Mouse (Mus musculus): ENCODE results near the gene Kcnmb2. TPM values are rescaled to one million over a fixed set of nuclear protein-coding genes. Genes with fewer than 3 reads are reported as not detected.

The Kcnmb2 gene
- total RNA-seq, 2 experiments from 2014 or later, result 6.0 to 6.2 TPM

DNA sequence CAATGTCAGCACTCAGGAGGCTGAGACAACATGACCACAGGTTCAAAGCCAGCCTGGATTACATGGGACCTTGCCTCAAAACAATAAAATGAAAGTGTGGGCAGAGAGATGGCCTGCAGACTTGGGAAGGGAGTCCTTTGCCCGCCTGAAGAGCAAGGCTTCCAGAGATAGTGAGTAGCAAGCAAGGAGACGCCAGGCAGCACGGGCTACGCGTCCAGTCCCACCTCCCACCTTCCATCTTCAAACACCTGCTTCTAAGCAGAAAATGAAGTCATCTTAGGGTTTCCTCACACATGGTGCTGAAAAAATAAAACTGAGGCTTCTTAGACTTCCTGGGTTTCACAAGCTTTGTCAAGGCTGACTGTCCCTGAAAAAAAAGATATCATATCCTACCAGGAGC, 109.3 kb downstream of the Kcnmb2 start:
- no peak for DNase-seq (ENCODE audit: extremely low spot score in 1 of 2, low spot score in 1 of 2)

DNA sequence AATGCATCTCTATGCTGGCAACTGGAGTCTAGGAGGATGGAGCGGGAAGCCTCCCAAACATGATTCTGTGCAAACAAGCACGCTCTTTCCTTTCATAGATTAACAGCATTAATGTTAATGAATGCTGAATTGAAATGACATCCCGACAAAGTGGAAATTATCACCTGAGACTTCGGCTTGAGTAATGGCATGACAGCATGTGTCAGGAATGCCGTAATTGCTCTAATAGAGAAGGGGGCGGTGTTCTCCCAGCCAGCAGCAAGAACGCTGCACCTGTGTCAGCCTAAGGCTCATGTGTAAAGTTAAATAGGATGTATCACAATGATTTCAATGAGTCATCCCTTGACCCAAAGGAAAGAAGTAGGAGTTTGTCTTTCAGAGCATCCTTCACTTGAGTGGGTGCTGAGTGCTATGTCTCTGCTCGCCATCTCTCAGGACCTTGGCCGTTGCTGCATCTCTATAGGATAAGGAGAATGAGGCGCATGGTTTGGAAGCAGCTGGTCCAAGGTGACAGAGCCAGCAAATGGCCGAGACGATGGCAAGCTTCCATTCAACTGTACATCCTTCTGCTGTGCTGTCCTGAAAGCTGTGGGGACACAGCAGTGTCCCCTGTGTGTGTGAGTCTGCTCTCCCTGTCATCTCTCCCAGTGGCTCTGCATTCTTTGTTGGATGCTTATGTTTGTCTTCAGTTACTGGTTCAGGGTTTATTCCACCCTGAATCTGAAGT, 110.1 kb downstream of the Kcnmb2 start:
- no peak for DNase-seq (ENCODE audit: extremely low spot score in 1 of 2, low spot score in 1 of 2)

DNA sequence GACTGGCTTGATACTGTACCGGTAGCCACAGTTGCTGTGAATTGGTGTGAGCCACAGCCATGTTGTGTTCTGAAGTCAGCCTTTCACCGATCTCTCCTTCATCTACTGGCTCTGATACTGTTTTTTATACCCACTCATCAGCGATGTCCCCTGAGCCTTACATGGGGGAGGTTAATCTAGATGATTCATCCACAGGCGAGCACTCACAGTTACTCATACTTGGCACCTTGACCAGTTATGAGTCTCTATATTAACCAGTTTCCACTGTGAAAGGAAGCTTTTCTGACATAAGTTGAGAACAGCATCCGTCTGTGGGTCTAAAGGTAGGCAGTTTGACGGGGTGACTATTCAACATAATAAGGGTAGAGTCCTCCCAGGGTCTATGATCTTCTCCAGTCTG, 118.7 kb downstream of the Kcnmb2 start:
- DNase-seq (ENCODE audit: extremely low spot score in 1 of 2, low spot score in 1 of 2), result no peak

DNA sequence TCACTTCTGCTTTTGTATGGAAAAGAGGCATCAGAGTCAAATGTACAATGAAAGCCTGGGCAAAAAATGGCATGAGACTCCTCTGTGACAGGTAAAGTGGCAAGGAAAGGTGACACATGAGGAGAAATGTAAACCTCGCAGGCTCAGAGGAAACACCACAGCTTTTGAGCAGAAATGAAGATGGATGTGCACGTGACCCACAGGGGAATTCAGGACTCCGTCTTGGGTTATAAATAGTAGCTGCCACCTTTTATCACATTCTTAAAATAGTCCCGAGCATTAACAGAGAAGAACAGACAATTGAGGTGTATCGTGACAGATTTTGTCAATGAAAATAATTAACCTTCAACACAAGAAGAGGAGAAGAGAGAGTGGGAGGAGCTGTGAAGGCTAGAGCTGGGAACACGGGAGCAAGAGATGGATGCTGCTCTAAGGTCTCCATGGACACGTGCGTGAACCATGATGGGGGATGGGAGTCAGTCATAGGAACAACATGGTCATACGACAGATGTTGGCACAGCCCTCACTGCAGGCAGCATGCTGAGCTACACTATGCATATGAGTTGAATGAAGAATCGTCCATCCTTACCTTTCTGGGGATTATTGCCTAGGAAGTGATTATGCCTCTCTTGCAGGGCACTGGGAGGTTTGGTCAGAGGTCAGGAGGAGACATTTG, 127.2 kb downstream of the Kcnmb2 start:
- DNase-seq (ENCODE audit: extremely low spot score in 1 of 2, low spot score in 1 of 2), result no peak

DNA sequence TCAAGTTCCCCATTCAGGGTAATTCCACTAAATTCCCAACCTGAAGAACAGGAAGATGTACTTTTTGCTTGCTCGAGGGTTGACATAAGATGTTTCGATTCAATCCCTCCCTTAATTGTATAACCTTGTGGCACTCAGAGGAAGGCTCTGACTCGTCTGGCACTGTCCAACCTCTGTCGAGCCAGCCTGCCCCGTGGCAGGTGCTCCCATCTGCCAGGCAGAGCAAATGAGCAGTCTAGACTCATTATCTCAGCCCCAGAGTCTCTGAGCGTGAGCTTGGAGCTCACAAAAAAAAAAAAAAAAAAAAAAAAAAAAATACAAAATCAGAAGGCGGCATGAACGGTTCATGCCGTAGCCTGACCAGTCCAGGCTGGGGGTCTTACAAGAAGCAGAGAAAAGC, 130.1 kb downstream of the Kcnmb2 start:
- DNase-seq (ENCODE audit: extremely low spot score in 1 of 2, low spot score in 1 of 2), result no peak

DNA sequence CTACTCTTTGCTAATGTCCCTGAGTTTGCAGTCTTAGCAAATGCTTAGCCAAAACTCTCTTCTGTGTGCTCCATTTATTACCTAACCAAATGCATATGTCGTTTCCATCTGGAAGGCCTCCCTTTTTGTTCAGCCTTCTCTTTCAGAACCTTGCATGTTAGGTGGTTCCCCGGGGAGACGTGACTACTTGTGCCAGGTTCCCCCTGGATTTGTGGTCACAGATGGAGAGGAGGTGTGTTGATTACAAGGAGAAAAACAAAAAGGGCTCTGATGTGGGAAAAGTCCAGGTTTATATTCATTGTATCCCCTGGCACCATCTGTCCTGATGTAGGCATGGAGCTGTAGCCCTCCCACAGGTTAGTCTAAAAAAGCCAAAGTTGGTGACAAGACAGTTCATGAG, 141.5 kb downstream of the Kcnmb2 start:
- no peak for DNase-seq (ENCODE audit: extremely low spot score in 1 of 2, low spot score in 1 of 2)

DNA sequence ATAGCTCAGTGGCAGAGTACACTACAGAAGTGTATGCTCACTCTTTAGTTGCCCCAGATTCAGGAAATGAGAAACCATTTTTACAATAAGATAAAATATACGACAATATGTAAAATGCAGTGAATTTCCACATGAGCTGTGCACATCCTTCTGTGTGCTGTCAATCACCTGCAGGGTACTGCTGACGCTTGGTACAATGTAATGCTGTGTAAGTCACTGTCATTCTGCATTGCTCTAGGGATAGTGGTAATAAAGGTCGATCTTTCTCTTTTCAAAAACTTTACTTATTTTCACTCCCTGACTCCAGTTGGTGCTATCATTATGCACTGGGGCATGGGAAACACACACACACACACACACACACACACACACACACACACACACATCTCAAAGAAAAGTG, 146.5 kb downstream of the Kcnmb2 start:
- no peak for DNase-seq (ENCODE audit: extremely low spot score in 1 of 2, low spot score in 1 of 2)

DNA sequence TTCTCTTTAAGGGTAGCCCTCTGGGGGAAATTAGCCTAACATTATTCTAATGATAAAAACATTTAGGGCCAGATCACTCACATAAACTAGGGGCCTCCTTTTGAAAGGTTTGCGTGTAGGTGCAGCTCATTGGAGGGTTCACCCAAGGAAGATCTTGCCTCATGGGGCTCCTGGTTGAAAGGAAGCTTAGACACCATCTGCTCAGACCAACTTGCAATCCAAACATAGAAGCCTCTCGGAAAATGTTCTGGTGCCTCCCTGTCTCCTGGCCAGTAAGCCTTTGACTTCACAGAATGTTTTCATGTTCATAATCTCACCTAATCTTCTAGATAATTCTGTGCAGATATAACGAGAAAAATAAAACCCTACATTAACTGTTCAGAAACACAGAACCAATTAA, 150.3 kb downstream of the Kcnmb2 start:
- DNase-seq (ENCODE audit: extremely low spot score in 1 of 2, low spot score in 1 of 2), result no peak

DNA sequence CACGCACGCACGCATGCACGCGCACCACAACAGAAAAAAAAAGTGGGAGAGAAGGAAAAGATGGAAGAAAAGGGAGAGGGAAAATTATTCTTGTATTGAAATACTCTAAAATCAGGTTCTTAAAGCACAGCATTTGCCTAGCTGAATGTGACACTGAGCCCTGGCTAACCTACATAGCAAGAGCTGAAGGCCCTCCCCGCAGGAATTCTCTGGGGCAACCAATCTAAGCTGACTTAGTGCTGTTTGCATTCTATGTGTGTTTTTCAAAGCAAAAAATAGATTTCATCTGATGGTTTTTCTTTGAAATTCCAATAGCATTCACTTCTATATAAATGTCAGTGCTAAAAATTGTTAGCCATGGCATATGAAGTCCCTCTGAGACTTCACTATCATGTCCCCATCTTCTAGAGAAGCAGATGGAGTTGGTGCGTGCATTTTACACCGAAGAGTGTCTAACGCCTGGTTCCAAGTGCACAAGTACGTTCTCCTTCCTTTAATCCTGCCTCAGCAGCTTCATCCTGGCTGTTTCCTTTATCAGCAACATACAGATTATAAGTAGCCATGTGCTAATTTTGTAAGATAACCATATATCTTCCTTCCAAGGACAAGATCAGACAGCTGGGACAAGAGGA, 151.4 kb downstream of the Kcnmb2 start:
- DNase-seq (ENCODE audit: extremely low spot score in 1 of 2, low spot score in 1 of 2), result no peak

DNA sequence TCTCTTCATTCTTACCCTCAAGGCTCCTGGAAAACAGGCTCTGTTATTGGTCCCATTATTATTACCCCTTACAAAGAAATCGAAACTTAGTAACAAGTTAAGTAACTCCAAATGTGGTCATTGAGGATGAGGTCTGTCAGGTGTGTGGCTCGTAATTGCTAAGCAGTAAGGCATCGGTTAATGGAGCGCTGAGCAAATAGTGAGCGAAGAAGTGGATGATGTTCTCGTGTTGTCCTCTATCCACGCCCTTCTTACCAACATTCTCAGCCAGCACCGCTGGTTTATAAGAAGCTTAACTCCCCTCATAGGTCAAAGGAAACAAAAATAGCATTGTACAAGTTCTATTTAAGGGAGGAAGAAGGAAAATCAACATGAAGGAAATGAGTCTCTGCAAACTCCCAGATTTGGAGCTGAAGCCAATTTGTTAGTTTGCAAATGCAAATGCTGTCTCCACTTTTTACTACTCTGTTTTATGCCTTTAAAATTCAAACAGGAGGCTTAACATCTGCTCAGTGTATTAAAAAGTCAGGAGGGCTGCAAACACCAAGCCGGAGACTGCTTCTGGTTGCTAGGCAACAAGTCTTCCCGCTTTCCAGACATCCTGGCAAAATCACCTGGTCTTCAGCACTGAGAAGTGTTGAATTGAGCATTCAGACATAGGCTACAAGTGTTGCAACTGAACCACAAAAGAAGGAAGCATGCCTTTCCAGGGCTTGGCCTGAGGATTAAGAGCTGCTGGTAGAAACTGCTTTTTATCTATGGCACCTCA, 157.8 kb downstream of the Kcnmb2 start:
- DNase-seq (ENCODE audit: extremely low spot score in 1 of 2, low spot score in 1 of 2), result no peak

DNA sequence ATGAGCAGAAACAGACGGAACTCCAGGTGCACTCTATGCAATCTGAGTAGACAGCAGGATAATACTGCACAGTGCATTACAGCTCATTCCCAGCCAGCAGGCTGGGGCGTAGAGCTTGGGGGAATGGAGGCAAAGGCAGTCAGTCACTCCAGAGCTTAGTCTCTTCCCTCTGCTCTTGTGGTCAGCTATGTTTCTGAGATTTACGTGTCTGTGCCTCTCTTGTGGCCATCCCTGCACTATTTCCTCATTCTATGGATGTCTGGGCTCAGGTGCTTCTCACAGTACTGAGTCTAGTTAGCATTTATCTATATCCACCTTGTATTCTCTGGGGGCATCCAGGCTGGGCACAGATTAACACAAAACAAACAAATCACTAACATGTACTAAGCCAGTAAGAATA, 160.4 kb downstream of the Kcnmb2 start:
- DNase-seq (ENCODE audit: extremely low spot score in 1 of 2, low spot score in 1 of 2), result no peak

DNA sequence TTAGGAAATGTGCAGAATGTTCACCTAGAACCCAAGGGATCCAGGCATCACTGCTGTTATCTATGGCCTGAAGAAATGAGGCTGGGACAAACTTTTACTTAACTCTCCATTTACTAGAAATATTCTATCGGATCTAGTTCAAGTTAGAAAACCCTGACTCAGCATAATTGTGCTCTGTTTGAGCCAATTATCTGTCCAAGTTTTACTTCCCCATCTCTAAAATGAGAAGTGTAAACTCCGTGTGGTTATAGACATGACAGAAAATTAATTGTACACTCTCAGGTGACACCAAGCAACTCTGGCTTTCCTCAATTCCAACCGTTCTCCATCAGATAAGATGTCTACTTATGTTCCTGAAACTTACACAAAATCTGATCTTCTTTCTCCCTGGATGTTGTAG, 161.0 kb downstream of the Kcnmb2 start:
- DNase-seq (ENCODE audit: extremely low spot score in 1 of 2, low spot score in 1 of 2), result no peak

DNA sequence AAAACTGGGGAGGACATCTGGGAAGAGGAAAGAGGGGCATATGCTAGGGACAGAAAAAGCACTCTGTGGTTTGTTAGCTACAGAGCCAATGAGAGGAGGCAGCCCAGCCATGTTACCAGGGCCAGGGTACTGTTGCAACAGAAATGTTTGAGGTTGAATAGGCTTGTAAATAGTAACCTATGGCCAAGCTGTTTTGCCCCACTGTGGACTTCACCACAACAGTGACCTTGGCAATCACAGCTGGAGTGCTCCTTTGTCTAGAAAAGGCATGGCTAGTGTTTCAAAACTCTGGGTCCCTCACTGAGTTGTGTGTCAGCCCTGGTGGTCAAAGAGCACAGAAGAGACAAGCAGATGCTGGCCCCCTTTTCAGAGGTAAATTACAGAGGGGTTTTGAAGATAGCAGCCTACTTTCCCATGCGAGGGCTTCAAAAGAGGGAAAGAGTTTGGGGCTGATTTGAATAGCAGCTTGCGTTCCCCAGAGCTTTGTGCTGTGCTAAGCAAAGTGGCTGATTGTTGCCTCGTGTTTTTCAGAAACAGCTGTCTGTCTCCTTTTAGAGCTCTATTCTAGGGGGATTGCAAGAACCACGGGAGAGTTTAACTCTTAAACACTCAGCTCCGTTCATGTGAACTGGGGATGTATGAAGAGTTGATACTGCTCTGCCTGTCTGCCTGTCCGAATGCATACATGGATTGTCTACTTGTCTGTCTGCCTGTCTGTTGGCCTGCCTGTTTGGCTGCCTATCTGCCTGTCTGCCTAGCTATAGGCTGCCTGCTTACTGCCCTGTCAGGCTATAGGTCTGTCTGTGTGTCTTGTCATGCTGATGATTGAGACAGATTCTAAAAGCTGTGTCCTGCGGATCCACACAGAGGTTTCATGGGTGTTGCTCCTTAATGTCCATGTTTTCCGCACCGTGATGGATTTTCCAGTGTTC, 165.0 kb downstream of the Kcnmb2 start:
- DNase-seq (ENCODE audit: extremely low spot score in 1 of 2, low spot score in 1 of 2), result no peak

DNA sequence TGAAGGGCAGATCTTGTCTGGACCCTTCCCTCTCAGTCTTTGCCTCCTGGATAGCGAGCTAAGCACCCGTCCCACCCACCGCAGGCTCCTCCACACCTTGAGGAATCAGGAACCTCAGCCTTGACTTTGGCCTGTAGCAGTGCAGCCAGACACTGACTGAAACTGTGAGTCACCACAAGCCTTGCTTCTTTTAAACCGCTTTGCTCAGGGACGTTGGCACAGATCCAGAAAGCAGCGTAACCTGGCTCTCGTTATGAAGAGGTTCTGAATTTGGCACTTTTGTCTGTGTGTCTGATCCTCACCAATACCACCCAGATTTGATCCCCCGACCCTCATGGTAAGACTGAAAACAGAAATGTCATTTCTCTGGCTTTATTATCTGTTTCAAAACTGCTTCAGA, 171.6 kb downstream of the Kcnmb2 start:
- DNase-seq (ENCODE audit: extremely low spot score in 1 of 2, low spot score in 1 of 2), result no peak

DNA sequence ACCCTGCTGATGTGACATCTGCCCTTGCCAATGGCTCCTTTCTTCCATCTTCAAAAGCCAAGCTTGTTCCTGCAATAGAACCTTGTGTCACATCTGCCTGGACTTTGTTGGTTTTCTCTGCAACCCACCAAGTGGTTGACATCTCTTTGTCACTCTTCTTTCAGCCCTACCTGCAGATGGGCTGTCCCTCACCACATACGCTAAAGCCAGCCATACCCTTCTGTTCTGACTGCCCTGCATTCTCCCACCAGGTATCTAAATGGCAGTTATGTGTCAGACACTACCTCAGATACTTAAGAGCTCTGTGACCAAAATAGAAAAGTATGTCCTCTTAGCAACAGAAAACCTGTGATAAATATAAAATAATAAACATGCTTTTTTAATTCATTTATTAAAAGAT, 186.5 kb downstream of the Kcnmb2 start:
- DNase-seq (ENCODE audit: extremely low spot score in 1 of 2, low spot score in 1 of 2), result no peak

DNA sequence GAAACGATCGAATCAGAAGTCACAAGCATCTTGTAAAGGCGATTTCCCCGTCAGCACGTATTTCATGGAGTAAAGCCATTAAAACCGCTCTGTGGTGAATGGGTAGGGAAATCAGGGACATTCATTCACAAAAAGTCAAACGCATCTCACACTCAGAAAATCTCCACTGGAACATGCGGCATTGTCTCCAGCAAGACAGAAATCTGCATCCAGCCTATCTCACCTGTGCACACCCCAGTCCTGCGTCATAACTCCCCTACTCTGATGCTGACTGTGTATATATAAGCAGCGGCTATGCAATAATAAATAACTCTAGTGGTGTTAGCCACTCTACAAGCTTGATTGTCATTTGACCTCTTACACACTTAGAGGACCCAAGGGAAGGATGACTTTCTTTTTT, 199.1 kb downstream of the Kcnmb2 start:
- DNase-seq (ENCODE audit: extremely low spot score in 1 of 2, low spot score in 1 of 2), result no peak

DNA sequence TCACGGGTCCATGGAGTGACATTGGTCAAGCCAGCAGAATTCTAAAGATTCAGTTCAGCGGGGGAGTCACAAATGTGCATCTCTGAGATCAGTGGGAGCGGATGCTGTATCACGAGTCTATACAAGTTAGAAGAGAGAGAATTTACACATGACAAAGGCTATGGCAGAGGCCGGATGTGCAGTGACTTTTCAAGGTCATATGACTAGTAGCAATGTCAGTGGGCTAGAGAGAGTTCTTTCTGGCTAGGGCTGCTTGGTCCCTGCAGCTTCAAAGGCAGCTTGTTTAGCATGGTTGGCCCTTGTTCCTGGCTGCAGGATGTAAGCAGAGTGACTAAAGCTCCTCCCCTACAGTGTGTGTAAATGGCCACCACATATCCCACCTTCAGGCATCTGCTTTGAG, 217.5 kb downstream of the Kcnmb2 start:
- no peak for DNase-seq (ENCODE audit: extremely low spot score in 1 of 2, low spot score in 1 of 2)

DNA sequence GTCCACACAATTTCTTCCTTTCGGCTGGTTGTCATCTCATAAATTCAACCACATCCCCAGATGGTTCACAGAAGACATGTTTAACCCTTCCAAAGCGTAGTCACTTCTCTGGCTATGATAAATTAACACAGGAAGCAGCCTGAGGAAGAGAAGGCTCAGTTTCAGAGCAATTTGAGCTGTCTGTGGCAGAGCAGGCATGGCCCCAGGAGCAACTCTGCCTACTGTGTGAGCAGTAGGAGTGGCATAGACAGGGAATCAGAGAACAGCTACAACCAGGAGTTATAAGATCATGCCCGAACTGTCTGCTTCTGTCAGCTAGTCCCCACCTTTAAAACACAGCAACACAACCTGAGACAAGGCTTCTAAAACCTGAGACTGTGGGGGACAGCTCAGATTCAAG, 219.4 kb downstream of the Kcnmb2 start:
- DNase-seq (ENCODE audit: extremely low spot score in 1 of 2, low spot score in 1 of 2), result no peak

DNA sequence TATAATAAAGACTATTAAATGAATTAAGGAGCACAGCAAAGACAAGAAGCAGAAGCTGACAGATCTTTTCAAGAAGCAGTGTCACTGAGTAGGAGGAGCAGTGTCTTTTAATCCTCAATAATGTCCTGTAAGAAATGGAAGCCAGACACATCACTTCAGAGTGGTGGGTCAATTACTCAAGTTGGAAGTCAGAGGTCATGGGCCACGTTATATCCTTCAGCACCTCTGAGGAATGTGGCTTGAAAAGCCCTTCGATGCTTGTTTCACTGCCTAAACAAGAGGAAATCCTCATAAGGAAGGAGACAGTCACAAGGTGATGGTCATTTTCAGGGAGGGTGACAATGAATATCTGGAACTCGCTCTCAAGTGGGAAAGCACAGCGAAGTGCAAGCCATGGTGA, 223.1 kb downstream of the Kcnmb2 start:
- DNase-seq (ENCODE audit: extremely low spot score in 1 of 2, low spot score in 1 of 2), result no peak

DNA sequence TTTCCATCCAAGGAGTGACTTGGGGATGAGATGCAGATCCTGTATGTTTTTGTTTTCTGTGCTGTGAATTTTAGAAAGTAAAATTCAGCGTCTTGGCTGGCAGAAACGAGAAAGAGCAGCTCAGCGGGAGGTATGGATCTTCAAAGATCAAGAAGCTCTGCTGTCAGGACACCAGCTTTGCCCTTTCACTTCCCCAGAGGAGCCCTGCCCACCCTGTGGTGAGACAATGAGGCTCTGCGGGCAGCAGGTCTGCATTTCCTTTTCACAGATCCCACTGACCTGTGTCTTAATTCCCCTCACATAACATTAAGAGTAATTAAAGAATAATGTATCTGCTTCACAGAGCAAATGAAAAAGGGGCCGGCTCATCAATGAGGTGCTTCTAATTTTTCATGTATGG, 226.1 kb downstream of the Kcnmb2 start:
- DNase-seq (ENCODE audit: extremely low spot score in 1 of 2, low spot score in 1 of 2), result no peak

All from layer of hippocampus, postnatal 25 days (tissue).